Mouse (Mus musculus) megakaryocyte, embryonic 14.5 days (primary cell): Measurements from ENCODE around the gene Hexb.

Experiments used
- FLI1 ChIP-seq: IDR thresholded peaks from 2 replicates; pipeline ENCODE4 v1.6.1; 2012; ENCODE audit warnings: low read length, inconsistent platforms, mixed read lengths
- GATA1 ChIP-seq: IDR thresholded peaks from 3 replicates; pipeline ENCODE4 v1.6.1; 2012; ENCODE audit warnings: mixed read lengths, low read length, inconsistent platforms, borderline replicate concordance

- TF ChIP-seq GATA1: no peak
- no peak for TF ChIP-seq FLI1
Observed at GRCm38 (mm10) chr13:97205052-97205701, 7.0 kb upstream of the Hexb start.
